Mouse (Mus musculus): ENCODE data around the gene Ahcy. TPM values are rescaled to one million over a fixed set of nuclear protein-coding genes. Genes with fewer than 3 reads are reported as not detected.

Gene Ahcy
- total and polyA plus RNA-seq, 3 experiments, result 364 to 529 (median 514) TPM

DNA sequence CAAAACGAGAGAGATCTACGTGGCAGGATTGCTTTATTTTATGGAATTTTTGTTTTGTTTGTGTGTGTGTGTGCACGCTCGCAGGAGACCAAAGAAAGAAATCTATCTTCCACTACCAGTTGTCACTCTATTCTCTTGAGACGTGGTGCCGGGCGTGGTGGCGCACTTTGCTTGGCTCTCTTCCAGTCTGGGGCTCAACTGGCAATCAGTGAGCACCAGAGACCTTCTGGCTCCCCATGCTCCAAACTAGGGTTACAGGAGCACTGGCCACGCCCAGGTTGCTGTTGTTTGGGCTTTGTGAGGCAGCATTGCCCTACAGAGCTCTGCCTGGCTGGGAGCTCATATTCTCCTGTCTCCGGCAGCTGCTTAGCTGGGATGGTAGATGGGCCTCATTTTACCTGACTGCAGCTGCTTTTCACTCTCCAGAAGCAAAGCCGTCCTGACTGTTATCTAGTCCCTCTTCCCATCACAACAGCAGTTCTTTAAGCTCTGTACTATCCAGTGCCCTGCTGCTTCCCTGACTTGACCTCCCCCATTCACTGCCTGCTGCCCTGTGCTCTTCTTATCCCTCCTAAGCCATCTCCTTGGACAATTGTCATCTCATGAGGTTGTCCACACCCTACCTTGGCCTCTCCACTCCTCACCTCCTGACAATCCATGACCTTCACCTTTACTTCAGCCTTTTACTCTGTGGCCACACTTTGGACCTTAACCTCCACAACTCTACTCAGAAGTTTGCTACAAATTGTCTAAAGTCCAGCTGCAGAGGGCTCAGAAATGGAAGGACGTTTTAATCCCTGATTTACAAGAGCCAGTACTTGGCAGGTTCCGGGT lies 16.8 kb upstream of the Ahcy start:
- no peak for DNase-seq (ENCODE audit: extremely low read depth)
- H3K9ac ChIP-seq (ENCODE audit: insufficient read depth, low read depth), result no peak overlapping the region

DNA sequence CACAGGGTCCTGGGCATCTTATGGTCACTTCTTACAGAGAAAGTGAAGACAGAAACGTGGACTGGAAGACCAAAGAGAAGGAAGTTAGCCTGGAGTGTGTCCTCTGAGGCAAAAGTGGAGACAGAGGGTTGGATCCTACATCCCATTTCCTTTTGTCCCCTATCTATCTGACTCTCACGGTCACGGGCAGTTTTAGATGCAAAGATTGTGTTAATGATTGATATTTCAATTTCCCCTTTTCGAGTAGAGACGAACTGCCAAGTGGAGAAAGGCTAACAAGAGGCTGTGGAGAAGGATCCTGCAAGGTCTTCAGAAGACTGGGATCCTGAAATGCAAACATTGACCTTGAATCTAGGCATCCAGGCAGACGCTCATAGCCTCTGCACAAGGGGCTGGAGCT lies 14.0 kb upstream of the Ahcy start:
- Histone ChIP-seq H3K9ac (ENCODE audit: insufficient read depth, low read depth) (no peak overlapping the region), H3K4me2 (ENCODE audit: insufficient read depth, low read depth, poor library complexity, severe bottlenecking) (no peak overlapping the region), H3K9me3 (replicated peaks; ENCODE audit: low read length) (no peaks in the 10 kb centered on the region), H3K36me3 (replicated peaks in 1 of 2; ENCODE audit: control insufficient read depth in 1 of 2, insufficient read depth in 1 of 2, low read length in 1 of 2) (no peaks in the 10 kb centered on the region), H3K79me2 (replicated peaks; ENCODE audit: control insufficient read depth, extremely low read depth, insufficient read depth, poor library complexity, severe bottlenecking) (no peaks in the 10 kb centered on the region), H3K27ac (ENCODE audit: insufficient read depth, low read depth) (no peak overlapping the region), H3K4me1 (ENCODE audit: control insufficient read depth in 1 of 2, insufficient read depth in 2 of 2) (peaks cover 0 to 2% of the 10 kb centered on the region in 2 experiments; a peak in 2 of 4 replicates), H3K4me3 (replicated peaks in 1 of 3; ENCODE audit: low read depth in 2 of 3, low read length in 2 of 3, poor library complexity in 1 of 3) (no peak overlapping the region), H3K27me3 (replicated peaks) (no peaks in the 10 kb centered on the region)
- TF ChIP-seq MAFK (IDR thresholded peaks at IDR 0.05; ENCODE audit: insufficient replicate concordance, low read length) (no peak), MAZ (IDR thresholded peaks at IDR 0.05; ENCODE audit: low read depth, low read length) (no peak), CHD2 (IDR thresholded peaks at IDR 0.05; ENCODE audit: low read length) (no peak), SMC3 (IDR thresholded peaks at IDR 0.05; ENCODE audit: low read depth, low read length) (no peak)
- dilution Hi-C loops (cut with MboI; ENCODE audit: extremely low pct_ligation_motif_present, extremely low pct_unique_long_range_greater_than_20kb, low sequenced_read_pairs) (no loop called here), in situ Hi-C loops (cut with MboI; ENCODE audit: low pct_ligation_motif_present, low pct_unique_long_range_greater_than_20kb, low sequenced_read_pairs) (loop anchor here (10.0 to 25.0 kb wide), 2 partner anchors 97 to 299 kb away; partner anchors contain the start of gene Trp53inp2)
- no peak for DNase-seq (ENCODE audit: extremely low read depth)

More for the DNA sequence above, 16.8 kb upstream of the Ahcy start:
- Histone ChIP-seq H3K4me3 (replicated peaks in 1 of 3; ENCODE audit: low read depth in 2 of 3, low read length in 2 of 3, poor library complexity in 1 of 3) (no peak overlapping the region), H3K4me2 (ENCODE audit: insufficient read depth, low read depth, poor library complexity, severe bottlenecking) (no peak overlapping the region), H3K27ac (ENCODE audit: insufficient read depth, low read depth) (no peak overlapping the region), H3K36me3 (replicated peaks in 1 of 2; ENCODE audit: control insufficient read depth in 1 of 2, insufficient read depth in 1 of 2, low read length in 1 of 2) (no peaks in the 10 kb centered on the region), H3K27me3 (replicated peaks) (no peaks in the 10 kb centered on the region), H3K9me3 (replicated peaks; ENCODE audit: low read length) (no peaks in the 10 kb centered on the region), H3K79me2 (replicated peaks; ENCODE audit: control insufficient read depth, extremely low read depth, insufficient read depth, poor library complexity, severe bottlenecking) (no peaks in the 10 kb centered on the region), H3K4me1 (ENCODE audit: control insufficient read depth in 1 of 2, insufficient read depth in 2 of 2) (peaks cover 0 to 9% of the 10 kb centered on the region in 2 experiments; a peak in 2 of 4 replicates)
- dilution Hi-C loops (cut with MboI; ENCODE audit: extremely low pct_ligation_motif_present, extremely low pct_unique_long_range_greater_than_20kb, low sequenced_read_pairs) (no loop called here), in situ Hi-C loops (cut with MboI; ENCODE audit: low pct_ligation_motif_present, low pct_unique_long_range_greater_than_20kb, low sequenced_read_pairs) (loop anchor here (10.0 to 25.0 kb wide), 2 partner anchors 74 to 296 kb away; partner anchors contain the start of gene Trp53inp2)
- TF ChIP-seq UBTF (IDR thresholded peaks at IDR 0.05; ENCODE audit: low read depth, low read length) (no peak), JUN (IDR thresholded peaks at IDR 0.05; ENCODE audit: insufficient read depth, low read depth, low read length) (no peak), SIN3A (IDR thresholded peaks at IDR 0.05; ENCODE audit: low read length) (no peak), POLR2A (IDR thresholded peaks at IDR 0.05; ENCODE audit: low read depth, low read length) (no peak), USF1 (IDR thresholded peaks at IDR 0.05; ENCODE audit: low read depth, low read length) (no peak), ETS1 (conservative IDR thresholded peaks at IDR 0.05; ENCODE audit: low read depth, low read length) (no peak), IRF4 (IDR thresholded peaks at IDR 0.05; ENCODE audit: low read depth, low read length) (no peak), MEF2A (IDR thresholded peaks at IDR 0.05; ENCODE audit: borderline replicate concordance, low read depth, low read length) (no peak), POLR2AphosphoS2 (IDR thresholded peaks at IDR 0.05; ENCODE audit: low read depth, low read length) (no peak), ELF1 (IDR thresholded peaks at IDR 0.05; ENCODE audit: low read depth, low read length) (no peak), TCF12 (IDR thresholded peaks at IDR 0.05; ENCODE audit: low read depth, low read length) (no peak), NRF1 (IDR thresholded peaks at IDR 0.05; ENCODE audit: low read depth, low read length) (no peak), ZKSCAN1 (IDR thresholded peaks at IDR 0.05; ENCODE audit: borderline replicate concordance, low read depth, low read length) (no peak), MAFK (IDR thresholded peaks at IDR 0.05; ENCODE audit: insufficient replicate concordance, low read length) (no peak)

All from CH12.LX (cell line).